Mouse (Mus musculus): ENCODE results near the gene Ring1.

The Ring1 gene

GRCm38 (mm10) chr17:33991788-33992664, 32.5 kb downstream of the Ring1 start:
- peak; percentile 46 for DNase-seq

GRCm38 (mm10) chr17:33982136-33982535, 42.3 kb downstream of the Ring1 start:
- peak; percentile 67 for DNase-seq

- DNase-seq = peak; percentile 93
Observed at GRCm38 (mm10) chr17:33981192-33981909, 43.1 kb downstream of the Ring1 start.

GRCm38 (mm10) chr17:33980181-33981035, 44.1 kb downstream of the Ring1 start:
- peak; percentile 38 for DNase-seq

- no peak for DNase-seq
Observed at GRCm38 (mm10) chr17:33979512-33980050, 44.9 kb downstream of the Ring1 start.

- DNase-seq = peak; percentile 91
Observed at GRCm38 (mm10) chr17:33978631-33979031, 45.8 kb downstream of the Ring1 start.

GRCm38 (mm10) chr17:33977861-33978557, 46.5 kb downstream of the Ring1 start:
- DNase-seq = peak; percentile 49

- no peak for DNase-seq
Observed at GRCm38 (mm10) chr17:33973572-33973971, 50.9 kb downstream of the Ring1 start.

- DNase-seq = no peak
Observed at GRCm38 (mm10) chr17:33972691-33973090, 51.8 kb downstream of the Ring1 start.

Measured in cerebellum, adult 9-11 months (tissue).